Mouse (Mus musculus) ES-Bruce4 (cell line): ENCODE results near the gene Nmt2.

Source experiments
- CTCF ChIP-seq: IDR thresholded peaks from one replicate; pipeline ENCODE4 v1.8.1; 2011; ENCODE audit warnings: low read depth, low read length
- EP300 ChIP-seq: IDR thresholded peaks from 2 replicates; pipeline ENCODE4 v1.6.1; 2011; ENCODE audit warnings: low read depth, low read length; ENCODE audit not compliant: insufficient read depth
- POLR2A ChIP-seq: IDR thresholded peaks from one replicate; pipeline ENCODE4 v1.8.1; 2011; ENCODE audit warnings: low read length; ENCODE audit not compliant: insufficient read depth

GRCm38 (mm10) chr2:3273349-3273748 lies 10.7 kb upstream of the Nmt2 start:
- TF ChIP-seq EP300, result no peak
- no peak for TF ChIP-seq CTCF
- TF ChIP-seq POLR2A, result no peak
